In genomic region chr5:148943444-148943843, GRCm38 (mm10) we compare ENCODE assay signal across 1 mouse cellular context.
TF ChIP-seq lines count a peak whose summit lies in the region.

No protein-coding gene starts in this region.

TF ChIP-seq in CH12.LX, 34 proteins besides CTCF, POLR2A, EP300 and RAD21 (continued from another document):
- no peak for TF ChIP-seq MAX (IDR thresholded peaks at IDR 0.05; ENCODE audit: low read length)
- TF ChIP-seq MYC (IDR thresholded peaks at IDR 0.05; ENCODE audit: low read depth, low read length): no peak
- TF ChIP-seq MAZ (IDR thresholded peaks at IDR 0.05; ENCODE audit: low read depth, low read length): no peak
- no peak for TF ChIP-seq CHD2 (IDR thresholded peaks at IDR 0.05; ENCODE audit: low read length)
- no peak for TF ChIP-seq JUND (conservative IDR thresholded peaks at IDR 0.05; ENCODE audit: low read depth, low read length)
- no peak for TF ChIP-seq NELFE (IDR thresholded peaks at IDR 0.05; ENCODE audit: low read depth, low read length)
- peak; percentile 98 for TF ChIP-seq MEF2A (IDR thresholded peaks at IDR 0.05; ENCODE audit: borderline replicate concordance, low read depth, low read length)
- no peak for TF ChIP-seq E2F4 (IDR thresholded peaks at IDR 0.05; ENCODE audit: insufficient replicate concordance, low read depth, low read length)
- no peak for TF ChIP-seq MXI1 (IDR thresholded peaks at IDR 0.05; ENCODE audit: low read depth, low read length)
- no peak for TF ChIP-seq ZMIZ1 (IDR thresholded peaks at IDR 0.05; ENCODE audit: low read depth, low read length)
- TF ChIP-seq TBP (conservative IDR thresholded peaks at IDR 0.05; ENCODE audit: low read depth, low read length): no peak
- TF ChIP-seq USF2 (conservative IDR thresholded peaks at IDR 0.05; ENCODE audit: low read depth, low read length): no peak
- peak; percentile 33; the same call in 1 of the 2 replicates for TF ChIP-seq TCF12 (IDR thresholded peaks at IDR 0.05; ENCODE audit: low read depth, low read length)
- TF ChIP-seq PAX5 (IDR thresholded peaks at IDR 0.05; ENCODE audit: low read length): no peak
- no peak for TF ChIP-seq UBTF (IDR thresholded peaks at IDR 0.05; ENCODE audit: low read depth, low read length)
- TF ChIP-seq POLR2AphosphoS2 (IDR thresholded peaks at IDR 0.05; ENCODE audit: low read depth, low read length): no peak
- TF ChIP-seq ETS1 (conservative IDR thresholded peaks at IDR 0.05; ENCODE audit: low read depth, low read length): peak; percentile 91
- TF ChIP-seq ZNF384 (IDR thresholded peaks at IDR 0.05; ENCODE audit: low read depth, low read length): no peak; the same call in 1 of the 2 replicates
- TF ChIP-seq SIN3A (IDR thresholded peaks at IDR 0.05; ENCODE audit: low read length): no peak; the same call in 1 of the 2 replicates
- no peak for TF ChIP-seq RCOR1 (conservative IDR thresholded peaks at IDR 0.05; ENCODE audit: low read depth, low read length)
- peak; percentile 16; the same call in 1 of the 2 replicates for TF ChIP-seq IRF4 (IDR thresholded peaks at IDR 0.05; ENCODE audit: low read depth, low read length)
- no peak for TF ChIP-seq GABPA (IDR thresholded peaks at IDR 0.05; ENCODE audit: insufficient replicate concordance, low read depth, low read length)
- TF ChIP-seq NRF1 (IDR thresholded peaks at IDR 0.05; ENCODE audit: low read depth, low read length): no peak
- no peak for TF ChIP-seq ZKSCAN1 (IDR thresholded peaks at IDR 0.05; ENCODE audit: borderline replicate concordance, low read depth, low read length)
- TF ChIP-seq CHD1 (IDR thresholded peaks at IDR 0.05; ENCODE audit: low read depth, low read length): no peak
- no peak for TF ChIP-seq HCFC1 (IDR thresholded peaks at IDR 0.05; ENCODE audit: low read depth, low read length)
- TF ChIP-seq SMC3 (IDR thresholded peaks at IDR 0.05; ENCODE audit: low read depth, low read length): no peak
- no peak for TF ChIP-seq ZC3H11A (IDR thresholded peaks at IDR 0.05; ENCODE audit: low read depth, low read length)
- no peak for TF ChIP-seq ELF1 (IDR thresholded peaks at IDR 0.05; ENCODE audit: low read depth, low read length)
- TF ChIP-seq KAT2A (IDR thresholded peaks at IDR 0.05; ENCODE audit: insufficient replicate concordance, low read length): no peak
- TF ChIP-seq MAFK (IDR thresholded peaks at IDR 0.05; ENCODE audit: insufficient replicate concordance, low read length): peak; percentile 9; the same call in 1 of the 2 replicates
- 0 out of 2 replicates have a peak, but pooled peaks have one; percentile 34 for TF ChIP-seq BHLHE40 (IDR thresholded peaks at IDR 0.05; ENCODE audit: low read depth, low read length)
- no peak for TF ChIP-seq USF1 (IDR thresholded peaks at IDR 0.05; ENCODE audit: low read depth, low read length)
